8 mouse cellular contexts compared by ENCODE assay signal in the genomic region with DNA sequence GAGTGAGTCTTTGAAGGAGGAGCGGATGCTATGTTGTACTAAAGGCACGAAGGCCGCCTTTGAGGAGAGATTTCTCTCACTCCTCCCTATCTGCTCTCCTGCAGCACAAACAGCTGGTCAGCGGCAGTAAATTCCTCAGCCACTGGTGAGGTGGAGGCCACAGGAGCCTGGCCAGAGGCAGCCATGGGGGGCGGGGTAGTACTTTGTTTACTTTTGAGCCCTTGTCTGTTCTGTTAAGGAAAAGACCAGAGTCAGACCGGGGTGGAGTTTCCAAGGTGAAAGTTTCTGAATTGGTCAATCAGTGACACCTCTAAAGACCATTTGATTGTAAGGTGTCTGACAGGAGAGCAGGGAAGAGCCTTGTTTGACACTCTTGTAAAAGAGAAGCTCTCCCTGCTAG. TPM values are rescaled to one million over a fixed set of nuclear protein-coding genes. Genes with fewer than 3 reads are reported as not detected.
DNase-seq lines count a peak whose midpoint lies in the region; ATAC-seq and TF ChIP-seq lines count a peak whose summit lies in the region.

No protein-coding gene starts in this region.

- no peaks in the 10 kb centered on the region for H3K9me3 ChIP-seq in heart, embryonic 16.5 days (replicated peaks; ENCODE audit: control insufficient read depth, low read length)
- no peaks in the 10 kb centered on the region for H3K9me3 ChIP-seq in midbrain, embryonic 12.5 days

- WGBS in spleen, adult 2 months, result 44% methylated on average over 6 of the region's 6 CpGs
- 10% methylated on average over 6 of the region's 6 CpGs for WGBS in heart, embryonic 16.5 days
- WGBS in midbrain, embryonic 12.5 days, result 27% methylated on average over 6 of the region's 6 CpGs

- peak overlapping the region; percentile 30; the same call in 1 of the 2 replicates for H3K9ac ChIP-seq in heart, embryonic 16.5 days (ENCODE audit: low read length)
- H3K9ac ChIP-seq in midbrain, embryonic 12.5 days (replicated peaks), result no peak overlapping the region

- DNase-seq in spleen, adult 2 months (ENCODE audit: low read depth in 1 of 2, low spot score in 2 of 2), result no peak
- DNase-seq in spleen, postnatal 4 days (ENCODE audit: low spot score in 2 of 2), result no peak
- DNase-seq in kidney, postnatal 36 days, result peak; percentile 89 to 91
- DNase-seq in left cerebral cortex, postnatal 14 days (ENCODE audit: low spot score in 2 of 2), result no peak
- no peak for DNase-seq in right cerebral cortex, postnatal 10 days (ENCODE audit: low spot score in 2 of 2)
- no peak for DNase-seq in spleen, adult 18-20 months

- H3K36me3 ChIP-seq in spleen, adult 2 months (ENCODE audit: control insufficient read depth, insufficient read depth, low read length), result no peaks in the 10 kb centered on the region
- no peaks in the 10 kb centered on the region for H3K36me3 ChIP-seq in heart, embryonic 16.5 days (ENCODE audit: control insufficient read depth, insufficient read depth)
- H3K36me3 ChIP-seq in midbrain, embryonic 12.5 days, result no peaks in the 10 kb centered on the region

- no peak for TF ChIP-seq CTCF in spleen, adult 2 months (IDR thresholded peaks at IDR 0.05; ENCODE audit: extremely low read depth, insufficient read depth, insufficient read length, insufficient replicate concordance)

- peak overlapping the region; percentile 17; the same call in 1 of the 2 replicates for H3K27ac ChIP-seq in spleen, adult 2 months (ENCODE audit: insufficient read depth, low read length)
- peak overlapping the region; percentile 11 for H3K27ac ChIP-seq in heart, embryonic 16.5 days (ENCODE audit: low read length)
- no peak overlapping the region for H3K27ac ChIP-seq in midbrain, embryonic 12.5 days (replicated peaks)

- no peak overlapping the region for H3K4me3 ChIP-seq in spleen, adult 2 months (ENCODE audit: extremely low read depth, insufficient read depth, insufficient read length)
- peak overlapping the region; percentile 0 for H3K4me3 ChIP-seq in heart, embryonic 16.5 days (ENCODE audit: low read length)
- H3K4me3 ChIP-seq in midbrain, embryonic 12.5 days, result no peak overlapping the region

- peaks cover 2% of the 10 kb centered on the region; the same call in 1 of the 2 replicates for H3K4me1 ChIP-seq in spleen, adult 2 months (ENCODE audit: control insufficient read depth, insufficient read depth, insufficient read length)
- H3K4me1 ChIP-seq in heart, embryonic 16.5 days (ENCODE audit: control insufficient read depth, insufficient read depth, low read length), result peaks cover 63% of the 10 kb centered on the region
- H3K4me1 ChIP-seq in midbrain, embryonic 12.5 days, result peaks cover 58% of the 10 kb centered on the region

- no peak for TF ChIP-seq POLR2A in spleen, adult 2 months (IDR thresholded peaks at IDR 0.05; ENCODE audit: low read depth, low read length)

- intact Hi-C loops in left cerebral cortex, postnatal 14 days (cut with DNase I), result loop anchor here (5.0 kb wide), 2 partner anchors 77 to 113 kb away; no protein-coding TSS in a partner anchor

- H3K27me3 ChIP-seq in spleen, adult 2 months (ENCODE audit: control insufficient read depth, insufficient read depth, low read length), result no peaks in the 10 kb centered on the region
- no peaks in the 10 kb centered on the region for H3K27me3 ChIP-seq in heart, embryonic 16.5 days (ENCODE audit: control insufficient read depth, insufficient read depth, low read length)
- no peaks in the 10 kb centered on the region for H3K27me3 ChIP-seq in midbrain, embryonic 12.5 days

- ATAC-seq in heart, embryonic 16.5 days (replicated peaks; ENCODE audit: extremely low read depth, insufficient read depth, low FRiP score), result no peak
- no peak for ATAC-seq in midbrain, embryonic 12.5 days (ENCODE audit: low FRiP score, low read depth)

- peak overlapping the region; percentile 63 for H3K4me2 ChIP-seq in heart, embryonic 16.5 days (ENCODE audit: low read depth, low read length)
- H3K4me2 ChIP-seq in midbrain, embryonic 12.5 days (replicated peaks), result peak overlapping the region; percentile 58

RNA-seq across cellular contexts. Expression of gene Etv6, which starts 3.4 kb away (rescaled TPM):
- 21.6 and 35.2 TPM in 2 replicates for polyA plus RNA-seq in spleen, adult 2 months (2012; rRNA removed)
- polyA plus RNA-seq in heart, embryonic 16.5 days (2015; fragmentation: Nextera tagmentation; extraction: Ambion mirVana), result 10.5 and 12.3 TPM in 2 replicates
- 13.5 and 13.9 TPM in 2 replicates for polyA plus RNA-seq in midbrain, embryonic 12.5 days (2016; fragmentation: Nextera tagmentation; extraction: Ambion mirVana)
- total RNA-seq in left cerebral cortex, postnatal 14 days (2021), result 10 to 100 TPM; 16.9 to 18.5 TPM

Comparison
In these comparisons a context has a peak if more than half of its experiments do, and no peak if none do; other contexts are left out.
1. DNase-seq: peak in kidney, postnatal 36 days (2 of 2); none in spleen, adult 2 months (0 of 2), spleen, postnatal 4 days (0 of 2), left cerebral cortex, postnatal 14 days (0 of 2), right cerebral cortex, postnatal 10 days (0 of 2) and spleen, adult 18-20 months (0 of 2).